Mouse (Mus musculus): ENCODE results near the gene Gabarap.

DNA sequence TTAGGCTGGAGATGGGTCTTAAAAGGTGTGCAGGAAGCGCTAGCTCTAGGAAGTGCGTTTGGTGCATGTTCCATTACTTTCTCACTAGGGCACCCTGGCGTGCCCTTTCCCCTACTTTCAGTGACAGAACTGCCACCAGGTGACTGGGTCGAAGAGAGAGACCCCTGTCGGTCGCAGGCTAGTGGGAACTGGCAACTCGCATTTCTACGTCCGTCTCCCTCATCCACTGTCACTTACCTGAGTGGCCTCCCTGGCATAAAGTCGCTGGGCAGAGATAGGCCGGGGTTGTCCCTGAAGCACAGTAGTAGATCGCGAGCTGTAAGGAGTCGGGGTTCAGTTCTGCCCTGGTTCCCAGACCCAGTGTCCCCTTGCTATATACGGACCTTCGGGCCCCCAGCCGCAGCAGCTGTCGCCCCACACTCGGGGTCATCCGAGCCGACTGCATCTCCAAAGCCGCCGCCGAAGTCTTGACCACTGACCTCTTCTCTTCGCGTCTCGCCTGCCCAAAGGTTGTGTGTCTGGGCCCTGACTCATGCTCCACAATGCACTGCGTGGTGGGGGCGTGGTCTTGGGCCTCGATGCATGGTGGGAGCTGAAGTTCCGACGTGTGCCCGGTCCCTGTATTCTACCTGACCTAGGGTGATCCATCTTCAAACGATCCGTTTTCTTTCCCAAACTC is 24.1 kb downstream of the Gabarap start, which contains the start of gene Acadvl:
- TF ChIP-seq HCFC1 (IDR thresholded peaks at IDR 0.05; ENCODE audit: borderline replicate concordance, insufficient read depth, low read length): peak; percentile 88
- no peak for TF ChIP-seq MAFK (IDR thresholded peaks at IDR 0.05; ENCODE audit: insufficient read depth, low read depth, low read length)
- no peak for TF ChIP-seq ZC3H11A (IDR thresholded peaks at IDR 0.05; ENCODE audit: borderline replicate concordance, low read depth, low read length)
